Mouse (Mus musculus) heart, embryonic 13.5 days (tissue): ENCODE measurements around the gene Skil. TPM values are rescaled to one million over a fixed set of nuclear protein-coding genes. Genes with fewer than 3 reads are reported as not detected.

ENCODE experiments used
- ATAC-seq: fragments of 200-750 bp; cut with Nextera tagmentation; 2 replicates; pipeline ENCODE4 v1.8.0; 2017; ENCODE audit warnings: moderate TSS enrichment; ENCODE audit not compliant: insufficient number of reproducible peaks, low FRiP score, low TSS enrichment; ENCODE audit errors: extremely low read depth
- H3K27ac ChIP-seq: fragments of 300-500 bp; sonication (generic); replicated peaks from 2 replicates; pipeline ENCODE4 v1.5.1; 2015; ENCODE audit warnings: moderate library complexity, mild to moderate bottlenecking, inconsistent platforms
- H3K27me3 ChIP-seq: fragments of 300-500 bp; sonication (generic); replicated peaks from 2 replicates; pipeline ENCODE4 v1.6.1; 2015; ENCODE audit warnings: mild to moderate bottlenecking, inconsistent platforms
- H3K36me3 ChIP-seq: fragments of 300-500 bp; sonication (generic); 2 replicates; pipeline ENCODE4 v1.6.1; 2015; ENCODE audit warnings: mild to moderate bottlenecking, inconsistent platforms
- H3K4me1 ChIP-seq: fragments of 300-500 bp; sonication (generic); 2 replicates; pipeline ENCODE4 v1.6.1; 2015; ENCODE audit warnings: inconsistent platforms
- H3K4me2 ChIP-seq: fragments of 300-500 bp; sonication (generic); 2 replicates; pipeline ENCODE4 v1.6.1; 2015; ENCODE audit warnings: inconsistent platforms, mild to moderate bottlenecking, moderate library complexity
- H3K4me3 ChIP-seq: fragments of 300-500 bp; sonication (generic); 2 replicates; pipeline ENCODE4 v1.5.1; 2015; ENCODE audit warnings: moderate library complexity, mild to moderate bottlenecking, inconsistent platforms
- H3K9ac ChIP-seq: fragments of 300-500 bp; sonication (generic); 2 replicates; pipeline ENCODE4 v1.6.1; 2015; ENCODE audit warnings: inconsistent platforms, mild to moderate bottlenecking, moderate library complexity
- H3K9me3 ChIP-seq: fragments of 300-500 bp; sonication (generic); 2 replicates; pipeline ENCODE4 v1.6.1; 2016; ENCODE audit warnings: inconsistent platforms
- WGBS: fragments of 180-500 bp; shearing (Covaris S2); methylation state at CpG from one replicate; pipeline ENCODE4 v1.1.7; 2015; ENCODE audit warnings: mixed read lengths; 5-methylcytosine and 5-hydroxymethylcytosine counted together
- polyA plus RNA-seq: library from polyadenylated mRNA; unstranded; fragments of >200 nt; fragmentation: Nextera tagmentation; extraction: Ambion mirVana; gene quantifications from 2 replicates; pipeline ENCODE4 v1.2.1, GENCODE M21; 2015

The Skil gene
- polyA plus RNA-seq, 1 experiment from 2014 or later, result 14.7 TPM

DNA sequence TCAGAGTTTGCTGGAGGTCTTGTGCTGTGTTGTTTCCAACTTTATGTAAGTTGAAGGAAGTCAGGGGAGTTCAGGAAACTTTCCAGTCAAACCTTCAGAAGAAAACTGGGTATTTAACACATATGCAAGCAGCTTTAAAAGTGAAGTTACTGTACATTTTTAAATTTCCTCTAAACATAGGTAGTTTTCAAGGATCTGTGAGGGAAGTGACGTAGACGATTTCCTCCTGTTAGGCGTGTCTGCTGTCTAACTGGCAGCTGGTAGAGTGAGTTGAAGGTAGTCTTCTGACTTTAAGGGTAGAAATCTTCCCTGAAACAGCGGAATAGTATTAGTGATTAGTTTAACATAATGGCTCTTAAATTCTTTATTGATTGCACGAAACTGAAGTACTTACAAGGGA lies 5.2 kb downstream of the Skil start:
- peak overlapping the region; percentile 21 for H3K4me3 ChIP-seq
- 72% methylated on average over 5 of the region's 5 CpGs for WGBS
- peaks cover 18% of the 10 kb centered on the region for H3K36me3 ChIP-seq
- no peaks in the 10 kb centered on the region for H3K9me3 ChIP-seq
- ATAC-seq, result no peak
- H3K27me3 ChIP-seq, result no peaks in the 10 kb centered on the region
- peak overlapping the region; percentile 62 for H3K4me2 ChIP-seq
- peaks cover 71% of the 10 kb centered on the region for H3K4me1 ChIP-seq
- H3K27ac ChIP-seq, result no peak overlapping the region
- no peak overlapping the region for H3K9ac ChIP-seq

DNA sequence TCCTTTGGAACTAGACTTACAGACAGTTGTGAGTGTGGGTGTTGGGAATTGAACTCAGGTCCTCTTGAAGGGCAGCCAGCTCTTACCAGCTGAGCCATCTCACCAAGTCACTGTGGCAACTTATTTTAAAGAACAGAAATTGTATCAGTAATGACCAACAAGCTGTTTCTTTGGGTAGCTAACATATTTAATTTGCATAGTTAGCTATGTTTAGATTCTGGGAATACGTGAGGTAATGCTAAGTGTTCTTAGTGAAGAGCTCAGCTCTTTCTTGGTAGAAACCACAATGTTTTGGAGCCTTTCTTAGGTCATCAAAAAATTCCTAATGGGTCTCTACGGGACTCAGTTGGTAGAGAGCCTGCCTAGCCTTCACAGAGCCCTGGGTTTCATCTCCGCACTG lies 5.9 kb downstream of the Skil start:
- no peak overlapping the region for H3K9ac ChIP-seq
- ATAC-seq, result no peak
- peaks cover 22% of the 10 kb centered on the region for H3K36me3 ChIP-seq
- peaks cover 75% of the 10 kb centered on the region for H3K4me1 ChIP-seq
- no peak overlapping the region for H3K4me3 ChIP-seq
- 90% methylated on average over 3 of the region's 3 CpGs for WGBS
- H3K27ac ChIP-seq, result no peak overlapping the region
- H3K9me3 ChIP-seq, result no peaks in the 10 kb centered on the region
- H3K4me2 ChIP-seq, result no peak overlapping the region
- H3K27me3 ChIP-seq, result no peaks in the 10 kb centered on the region

- no peak overlapping the region for H3K9ac ChIP-seq
- H3K4me3 ChIP-seq, result no peak overlapping the region
- peaks cover 7% of the 10 kb centered on the region for H3K36me3 ChIP-seq
- H3K27me3 ChIP-seq, result no peaks in the 10 kb centered on the region
- H3K4me2 ChIP-seq, result no peak overlapping the region
- no peak for ATAC-seq
- 65% methylated on average over 6 of the region's 6 CpGs for WGBS
- H3K9me3 ChIP-seq, result no peaks in the 10 kb centered on the region
- no peak overlapping the region for H3K27ac ChIP-seq
- peaks cover 64% of the 10 kb centered on the region for H3K4me1 ChIP-seq
Measured at GRCm38 (mm10) chr3:31104936-31105335, 10.1 kb downstream of the Skil start.

DNA sequence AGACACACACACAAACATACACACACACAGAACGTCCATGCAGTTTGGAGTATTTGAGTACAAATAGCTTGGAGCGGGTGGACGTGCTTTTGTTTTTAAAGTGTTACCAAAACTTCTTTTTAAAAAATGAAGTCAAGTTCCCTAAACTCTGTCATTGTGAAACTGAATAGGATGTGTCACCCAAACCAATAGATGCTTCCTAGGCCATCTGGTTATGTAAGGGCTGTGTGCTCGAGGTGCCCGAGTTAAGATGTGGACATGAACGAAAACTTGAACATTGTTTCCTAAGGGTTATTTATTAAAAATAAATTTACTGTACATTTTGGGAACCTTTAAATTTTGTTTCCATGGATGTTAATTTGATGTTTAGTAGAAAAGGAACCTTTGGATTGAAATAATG lies 11.7 kb downstream of the Skil start:
- 86% methylated on average over 6 of the region's 6 CpGs for WGBS

GRCm38 (mm10) chr3:31107674-31108073 lies 12.8 kb downstream of the Skil start:
- ATAC-seq, result no peak
- Histone ChIP-seq H3K36me3 (peaks cover 15% of the 10 kb centered on the region), H3K9me3 (no peaks in the 10 kb centered on the region), H3K4me3 (no peak overlapping the region), H3K4me1 (peaks cover 59% of the 10 kb centered on the region), H3K4me2 (no peak overlapping the region), H3K9ac (no peak overlapping the region), H3K27ac (0 out of 2 replicates have a peak overlapping the region, but pooled peaks have one; percentile 3), H3K27me3 (no peaks in the 10 kb centered on the region)
- 78% methylated on average over 4 of the region's 4 CpGs for WGBS

More for the DNA sequence above, 11.7 kb downstream of the Skil start:
- no peaks in the 10 kb centered on the region for H3K27me3 ChIP-seq
- H3K9me3 ChIP-seq, result no peaks in the 10 kb centered on the region
- no peak overlapping the region for H3K4me2 ChIP-seq
- H3K27ac ChIP-seq, result no peak overlapping the region
- H3K4me3 ChIP-seq, result no peak overlapping the region
- no peak for ATAC-seq
- peaks cover 59% of the 10 kb centered on the region for H3K4me1 ChIP-seq
- H3K9ac ChIP-seq, result no peak overlapping the region
- H3K36me3 ChIP-seq, result peaks cover 8% of the 10 kb centered on the region

DNA sequence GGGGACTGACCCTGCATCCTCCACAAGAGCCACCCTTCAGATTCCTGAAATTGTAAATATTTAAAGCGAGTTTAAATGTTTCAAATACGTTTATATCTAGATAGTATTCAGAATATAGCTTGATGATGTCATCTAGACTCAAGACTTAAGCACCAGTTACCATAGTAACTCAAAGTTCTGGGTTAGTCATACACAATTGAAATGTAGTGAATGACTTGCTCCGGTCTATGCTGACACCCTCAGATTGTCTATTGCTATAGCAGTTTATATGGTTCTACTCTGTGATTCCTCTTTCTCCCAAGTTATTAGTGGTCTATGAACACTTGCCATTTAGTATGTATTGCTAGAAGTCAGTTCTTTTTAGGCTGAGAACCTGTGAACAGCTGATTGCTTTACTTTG lies 14.2 kb downstream of the Skil start:
- Histone ChIP-seq H3K27me3 (no peaks in the 10 kb centered on the region), H3K9me3 (no peaks in the 10 kb centered on the region), H3K4me3 (no peak overlapping the region), H3K27ac (no peak overlapping the region), H3K4me1 (peaks cover 51% of the 10 kb centered on the region), H3K4me2 (no peak overlapping the region), H3K36me3 (peaks cover 30% of the 10 kb centered on the region), H3K9ac (no peak overlapping the region)
- ATAC-seq, result no peak
- 61% methylated on average over 3 of the region's 3 CpGs for WGBS

DNA sequence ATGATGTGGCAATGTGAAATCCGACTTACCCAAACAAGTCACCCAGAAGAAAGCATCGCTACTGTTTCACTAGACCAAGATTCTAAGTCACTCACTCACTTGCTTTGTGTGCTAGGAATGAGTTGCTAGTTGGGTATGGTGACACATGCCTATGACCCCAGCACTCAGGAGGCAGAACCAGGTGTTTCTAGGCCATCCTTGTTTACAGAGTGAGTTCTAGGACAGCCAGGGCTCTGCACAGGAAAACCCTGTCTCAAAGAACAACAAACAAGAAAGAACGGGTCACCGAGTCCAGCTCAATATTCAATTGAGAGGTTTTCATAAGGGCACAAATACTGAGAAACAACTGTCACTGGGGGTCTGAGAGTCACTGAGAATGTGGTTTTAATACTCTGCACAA lies 28.2 kb downstream of the Skil start:
- Histone ChIP-seq H3K4me3 (no peak overlapping the region), H3K36me3 (peaks cover 55% of the 10 kb centered on the region), H3K27ac (no peak overlapping the region), H3K27me3 (no peaks in the 10 kb centered on the region), H3K9me3 (no peaks in the 10 kb centered on the region), H3K4me1 (peaks cover 9% of the 10 kb centered on the region; the same call in 1 of the 2 replicates), H3K4me2 (no peak overlapping the region), H3K9ac (no peak overlapping the region)
- no peak for ATAC-seq
- WGBS, result 76% methylated on average over 4 of the region's 4 CpGs

- Histone ChIP-seq H3K4me2 (no peak overlapping the region), H3K27ac (no peak overlapping the region), H3K4me3 (no peak overlapping the region), H3K9ac (no peak overlapping the region), H3K27me3 (no peaks in the 10 kb centered on the region), H3K4me1 (peaks cover 13% of the 10 kb centered on the region), H3K9me3 (no peaks in the 10 kb centered on the region), H3K36me3 (peaks cover 25% of the 10 kb centered on the region)
- 59% methylated on average over 4 of the region's 4 CpGs for WGBS
- no peak for ATAC-seq
Measured at GRCm38 (mm10) chr3:31126303-31126702, 31.4 kb downstream of the Skil start.

- Histone ChIP-seq H3K36me3 (peaks cover 23% of the 10 kb centered on the region), H3K27me3 (no peaks in the 10 kb centered on the region), H3K4me1 (peaks cover 13% of the 10 kb centered on the region), H3K4me2 (no peak overlapping the region), H3K27ac (no peak overlapping the region), H3K9me3 (no peaks in the 10 kb centered on the region), H3K9ac (no peak overlapping the region), H3K4me3 (no peak overlapping the region)
- ATAC-seq, result no peak
- WGBS, result 51% methylated on average over 3 of the region's 3 CpGs
Measured at GRCm38 (mm10) chr3:31126848-31127247, 32.0 kb downstream of the Skil start.

DNA sequence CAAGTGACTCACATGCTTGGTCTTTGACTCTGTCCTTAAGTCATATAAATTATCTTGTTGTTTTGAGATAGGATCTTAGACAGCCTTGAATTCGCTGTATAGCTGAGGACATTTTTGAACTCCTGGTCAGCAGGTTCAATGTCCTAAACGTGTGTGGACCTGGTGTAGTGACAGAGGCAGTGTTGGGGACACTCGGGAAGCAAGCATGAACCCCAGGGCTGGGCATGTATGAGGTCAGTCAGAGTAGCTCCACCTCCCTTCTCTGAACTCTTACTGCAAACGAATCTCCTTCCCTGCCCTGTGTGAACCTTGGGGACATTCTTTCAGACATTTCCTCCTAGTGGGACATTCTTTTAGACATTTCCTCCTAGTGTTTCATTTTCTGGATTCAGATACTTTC lies 34.9 kb downstream of the Skil start:
- 31% methylated on average over 4 of the region's 4 CpGs for WGBS
- H3K36me3 ChIP-seq, result no peaks in the 10 kb centered on the region
- H3K9ac ChIP-seq, result no peak overlapping the region
- H3K4me3 ChIP-seq, result no peak overlapping the region
- no peak overlapping the region for H3K4me2 ChIP-seq
- H3K27ac ChIP-seq, result no peak overlapping the region
- no peaks in the 10 kb centered on the region for H3K27me3 ChIP-seq
- no peaks in the 10 kb centered on the region for H3K9me3 ChIP-seq
- ATAC-seq, result no peak
- H3K4me1 ChIP-seq, result peaks cover 23% of the 10 kb centered on the region

DNA sequence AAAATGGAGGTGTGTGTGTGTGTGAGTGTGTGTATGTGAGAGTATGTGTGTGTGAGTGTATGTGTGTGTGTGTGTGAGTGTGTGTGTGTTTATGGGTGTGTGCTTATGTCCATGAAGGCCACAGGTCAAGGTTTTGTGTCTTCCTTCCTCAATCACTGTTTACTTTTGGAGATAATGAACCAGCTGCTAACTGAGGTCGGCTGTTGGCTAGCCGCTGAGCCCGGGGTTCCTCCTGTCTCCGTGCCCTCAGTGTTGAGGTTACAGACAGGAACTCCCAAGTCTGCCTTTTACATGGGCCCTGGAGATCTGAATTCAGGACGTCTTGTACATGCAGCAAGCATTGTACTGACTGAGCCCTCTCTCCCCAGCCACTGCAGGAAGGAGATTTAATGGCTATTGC lies 38.8 kb downstream of the Skil start:
- Histone ChIP-seq H3K36me3 (no peaks in the 10 kb centered on the region), H3K27me3 (no peaks in the 10 kb centered on the region), H3K4me1 (peaks cover 19% of the 10 kb centered on the region), H3K27ac (no peak overlapping the region), H3K9ac (no peak overlapping the region), H3K4me3 (no peak overlapping the region), H3K9me3 (0 out of 2 replicates have a peak, but pooled peaks cover 2% of the 10 kb centered on the region), H3K4me2 (no peak overlapping the region)
- ATAC-seq, result no peak
- 32% methylated on average over 5 of the region's 5 CpGs for WGBS

GRCm38 (mm10) chr3:31134246-31134645 lies 39.4 kb downstream of the Skil start:
- H3K9ac ChIP-seq, result no peak overlapping the region
- H3K4me2 ChIP-seq, result no peak overlapping the region
- H3K36me3 ChIP-seq, result no peaks in the 10 kb centered on the region
- ATAC-seq, result peak; percentile 71; the same call in 1 of the 2 replicates
- H3K4me3 ChIP-seq, result no peak overlapping the region
- H3K27me3 ChIP-seq, result no peaks in the 10 kb centered on the region
- 64% methylated on average over 8 of the region's 8 CpGs for WGBS
- peaks cover 19% of the 10 kb centered on the region for H3K4me1 ChIP-seq
- no peak overlapping the region for H3K27ac ChIP-seq
- H3K9me3 ChIP-seq, result 0 out of 2 replicates have a peak, but pooled peaks cover 2% of the 10 kb centered on the region
